Mouse (Mus musculus) lung, embryonic 14.5 days (tissue): ENCODE measurements at regions not wholly inside any gene's neighbourhood (a gene's known extent, or its start where the extent isn't known, plus 50 kb on each side); places are given as distances from the start of the nearest gene placed in this dataset.
A peak's percentile ranks its signal among the peaks of the same experiment; 100 is the strongest.

ENCODE experiments used
- ATAC-seq: fragments of 200-750 bp; cut with Nextera tagmentation; 2 replicates; pipeline ENCODE4 v1.8.0; 2017; ENCODE audit warnings: mild to moderate bottlenecking, moderate TSS enrichment, moderate library complexity; ENCODE audit not compliant: insufficient read depth
- DNase-seq: peaks from one replicate; pipeline ENCODE4 v3.0.0-alpha.2; 2015
- H3K27ac ChIP-seq: fragments of 300-500 bp; sonication (generic); 2 replicates; pipeline ENCODE4 v1.5.1; 2014; ENCODE audit warnings: low read depth, mild to moderate bottlenecking, moderate library complexity
- H3K27me3 ChIP-seq: fragments of 300-500 bp; sonication (generic); 2 replicates; pipeline ENCODE4 v1.6.1; 2014; ENCODE audit warnings: low read length, control low read depth; ENCODE audit not compliant: insufficient read depth
- H3K36me3 ChIP-seq: fragments of 300-500 bp; sonication (generic); 2 replicates; pipeline ENCODE4 v1.6.1; 2014; ENCODE audit warnings: control low read depth; ENCODE audit not compliant: insufficient read depth
- H3K4me1 ChIP-seq: fragments of 300-500 bp; sonication (generic); 2 replicates; pipeline ENCODE4 v1.6.1; 2014; ENCODE audit warnings: antibody characterized with exemption, control low read depth; ENCODE audit not compliant: insufficient read depth
- H3K4me2 ChIP-seq: fragments of 300-500 bp; sonication (generic); 2 replicates; pipeline ENCODE4 v1.6.1; 2014; ENCODE audit warnings: mild to moderate bottlenecking
- H3K4me3 ChIP-seq: fragments of 300-500 bp; sonication (generic); 2 replicates; pipeline ENCODE4 v1.5.1; 2014; ENCODE audit warnings: low read depth, low read length
- H3K9ac ChIP-seq: fragments of 300-500 bp; sonication (generic); 2 replicates; pipeline ENCODE4 v1.6.1; 2014
- H3K9me3 ChIP-seq: fragments of 300-500 bp; sonication (generic); 2 replicates; pipeline ENCODE4 v1.6.1; 2016; ENCODE audit warnings: low read depth, low read length, control low read depth
- CTCF ChIP-seq: IDR thresholded peaks from 2 replicates; pipeline ENCODE4 v1.5.1; 2016; ENCODE audit warnings: antibody characterized with exemption, low read depth
- WGBS: fragments of 180-500 bp; shearing (Covaris S2); extraction: QIAGEN DNeasy Blood & Tissue Kit; methylation state at CpG from one replicate; pipeline ENCODE4 v1.1.7; 2014; 5-methylcytosine and 5-hydroxymethylcytosine counted together

DNA sequence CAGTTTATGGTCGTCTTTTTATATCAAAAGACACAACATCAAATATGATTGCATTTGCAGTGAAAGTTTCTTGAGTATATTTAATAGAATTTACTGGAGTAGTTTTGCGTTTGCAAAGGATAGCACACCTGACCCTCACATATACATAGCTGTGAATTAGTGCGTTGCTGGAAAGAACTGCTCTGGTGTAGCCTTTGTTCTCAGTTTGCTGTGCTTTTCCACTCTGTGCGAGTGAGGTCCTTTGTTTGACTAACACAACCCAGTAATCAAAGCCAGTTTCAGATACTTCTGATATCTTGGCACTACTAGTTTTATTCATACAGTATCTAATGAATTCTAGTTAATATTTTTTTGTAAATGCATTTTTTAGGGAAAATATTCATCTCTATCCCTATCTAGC, 84.7 kb downstream of the Trim52 start:
- no peak for ATAC-seq
- H3K9ac ChIP-seq = no peak overlapping the region
- H3K27ac ChIP-seq = no peak overlapping the region
- H3K36me3 ChIP-seq = no peaks in the 10 kb centered on the region
- TF ChIP-seq CTCF = no peak
- no peaks in the 10 kb centered on the region for H3K4me1 ChIP-seq
- WGBS = 61% methylated on average over 4 of the region's 4 CpGs
- DNase-seq = no peak
- H3K9me3 ChIP-seq = no peaks in the 10 kb centered on the region
- H3K4me2 ChIP-seq = no peak overlapping the region
- no peak overlapping the region for H3K4me3 ChIP-seq
- no peaks in the 10 kb centered on the region for H3K27me3 ChIP-seq

GRCm38 (mm10) chr14:106193583-106193982, 87.6 kb downstream of the Trim52 start:
- ATAC-seq (no peak), DNase-seq (no peak)
- H3K4me1 ChIP-seq = no peaks in the 10 kb centered on the region
- H3K27ac ChIP-seq = 0 out of 2 replicates have a peak overlapping the region, but pooled peaks have one; percentile 27
- H3K27me3 ChIP-seq = no peaks in the 10 kb centered on the region
- no peak overlapping the region for H3K9ac ChIP-seq
- 62% methylated on average over 2 of the region's 2 CpGs for WGBS
- no peak overlapping the region for H3K4me2 ChIP-seq
- no peak overlapping the region for H3K4me3 ChIP-seq
- TF ChIP-seq CTCF = no peak
- H3K36me3 ChIP-seq = no peaks in the 10 kb centered on the region
- no peaks in the 10 kb centered on the region for H3K9me3 ChIP-seq

DNA sequence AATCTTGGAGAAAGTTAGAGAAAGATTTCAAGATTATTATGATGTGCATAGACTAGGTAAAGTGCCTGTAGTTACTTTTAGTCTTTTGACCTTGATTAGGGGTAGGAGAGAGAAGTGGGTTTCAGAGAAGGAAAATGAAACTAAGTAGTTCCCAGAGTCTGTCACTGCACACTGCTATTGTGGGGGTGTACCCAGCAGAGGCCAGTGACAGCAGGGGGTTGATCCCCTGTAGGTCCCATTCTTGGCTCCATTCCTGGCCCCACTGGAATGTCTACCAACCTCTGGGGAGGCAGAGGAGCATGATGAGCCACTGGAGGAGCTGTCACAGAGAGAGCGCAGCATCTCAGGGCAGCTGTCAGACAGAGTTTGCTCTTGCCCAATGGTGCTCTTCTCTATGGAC, 88.1 kb downstream of the Trim52 start:
- H3K27ac ChIP-seq = no peak overlapping the region
- H3K9me3 ChIP-seq = no peaks in the 10 kb centered on the region
- WGBS = 74% methylated on average over 1 of the region's 1 CpGs
- no peaks in the 10 kb centered on the region for H3K27me3 ChIP-seq
- H3K4me1 ChIP-seq = no peaks in the 10 kb centered on the region
- no peak overlapping the region for H3K9ac ChIP-seq
- H3K4me2 ChIP-seq = no peak overlapping the region
- ATAC-seq (no peak), DNase-seq (no peak)
- H3K4me3 ChIP-seq = no peak overlapping the region
- H3K36me3 ChIP-seq = no peaks in the 10 kb centered on the region
- TF ChIP-seq CTCF = no peak

- H3K4me1 ChIP-seq = no peaks in the 10 kb centered on the region
- no peak overlapping the region for H3K9ac ChIP-seq
- H3K27ac ChIP-seq = no peak overlapping the region
- 43% methylated on average over 1 of the region's 1 CpGs for WGBS
- H3K36me3 ChIP-seq = no peaks in the 10 kb centered on the region
- ATAC-seq (no peak), DNase-seq (peak; percentile 8)
- no peak overlapping the region for H3K4me3 ChIP-seq
- H3K27me3 ChIP-seq = no peaks in the 10 kb centered on the region
- H3K9me3 ChIP-seq = no peaks in the 10 kb centered on the region
- no peak for TF ChIP-seq CTCF
- H3K4me2 ChIP-seq = no peak overlapping the region
Measured at GRCm38 (mm10) chr14:106197826-106198225, 91.8 kb downstream of the Trim52 start.

DNA sequence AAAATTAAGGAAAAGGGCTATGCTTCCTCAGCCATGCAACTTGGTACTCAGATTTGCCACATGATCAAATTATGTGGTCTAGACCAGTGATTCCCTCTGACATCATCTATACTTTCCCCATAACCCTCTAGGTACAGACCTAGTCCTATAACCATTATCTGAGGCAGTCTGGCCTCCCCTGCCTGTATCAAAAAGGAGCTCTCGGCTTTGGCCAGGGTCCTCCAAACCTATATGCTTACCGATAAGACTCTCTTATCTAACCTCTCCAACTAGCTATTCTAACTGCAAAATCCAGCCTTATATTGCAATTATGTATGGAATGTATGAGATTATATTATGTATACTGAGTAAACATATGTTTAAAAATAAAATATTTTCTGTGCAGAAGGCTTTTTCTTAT, 93.1 kb downstream of the Trim52 start:
- WGBS = 51% methylated on average over 2 of the region's 2 CpGs
- ATAC-seq (no peak), DNase-seq (no peak)
- Histone ChIP-seq H3K9me3 (no peaks in the 10 kb centered on the region), H3K4me2 (no peak overlapping the region), H3K27ac (no peak overlapping the region), H3K36me3 (no peaks in the 10 kb centered on the region), H3K4me3 (no peak overlapping the region), H3K27me3 (no peaks in the 10 kb centered on the region), H3K4me1 (no peaks in the 10 kb centered on the region), H3K9ac (no peak overlapping the region)
- TF ChIP-seq CTCF = no peak

DNA sequence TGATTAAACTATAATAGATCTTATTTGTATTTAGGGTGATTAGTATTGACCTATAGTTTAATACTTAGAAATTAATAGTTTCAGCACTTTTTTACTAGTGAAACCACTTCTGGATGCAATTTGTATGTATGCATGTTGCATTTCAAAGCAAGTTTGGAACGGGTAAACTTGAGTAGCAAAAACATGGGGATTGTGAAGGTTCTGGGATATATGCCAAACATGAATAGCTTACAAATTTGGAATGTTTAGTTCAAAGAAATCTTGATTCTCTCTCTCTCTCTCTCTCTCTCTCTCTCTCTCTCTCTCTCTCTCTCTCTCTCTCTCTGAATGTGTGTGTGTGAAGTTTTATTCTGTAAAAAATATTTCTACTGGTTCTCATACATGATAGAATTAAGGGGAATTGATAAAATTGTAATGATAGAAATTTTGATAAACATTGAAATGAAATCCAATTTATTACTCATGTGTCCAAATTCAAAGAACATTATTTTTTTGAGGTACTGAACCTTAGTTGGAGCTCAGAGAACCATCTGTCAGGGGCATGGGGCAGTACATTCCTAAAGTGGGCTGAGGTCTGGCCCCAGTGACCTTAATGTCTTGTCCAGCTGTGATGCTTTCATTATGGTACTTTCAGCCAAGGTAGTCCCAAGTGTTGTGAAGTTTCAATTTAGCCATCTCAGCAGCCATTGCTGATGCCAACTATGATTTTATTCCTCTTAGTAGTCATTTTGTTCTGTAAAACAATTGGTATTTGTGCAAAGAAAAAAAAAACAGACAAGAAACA, 93.7 kb downstream of the Trim52 start:
- ATAC-seq = no peak
- no peaks in the 10 kb centered on the region for H3K36me3 ChIP-seq
- 26% methylated on average over 1 of the region's 1 CpGs for WGBS

DNA sequence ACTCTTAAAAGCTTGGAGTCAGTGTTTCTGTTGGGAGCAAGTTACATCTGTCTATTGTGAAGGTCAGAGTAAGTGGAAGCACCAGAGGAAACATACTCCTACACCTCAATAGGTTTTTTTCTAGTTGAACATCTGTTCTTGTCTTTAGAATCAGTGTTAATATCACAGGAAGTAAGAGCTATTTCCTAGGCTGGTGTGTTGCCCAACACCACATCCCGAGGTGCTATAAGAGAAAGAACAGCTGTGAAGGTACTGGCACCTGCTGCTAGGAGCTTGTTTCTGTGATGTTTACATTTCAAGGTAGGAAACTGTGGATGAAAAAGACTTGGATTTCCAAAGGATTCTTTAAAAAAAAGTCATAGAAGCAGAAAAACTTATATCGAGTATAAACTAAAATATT, 105.1 kb downstream of the Trim52 start:
- Histone ChIP-seq H3K4me1 (no peaks in the 10 kb centered on the region), H3K9me3 (no peaks in the 10 kb centered on the region), H3K36me3 (no peaks in the 10 kb centered on the region), H3K27me3 (no peaks in the 10 kb centered on the region), H3K9ac (no peak overlapping the region), H3K4me2 (no peak overlapping the region), H3K4me3 (no peak overlapping the region), H3K27ac (no peak overlapping the region)
- WGBS = 62% methylated on average over 2 of the region's 2 CpGs
- ATAC-seq (no peak), DNase-seq (no peak)
- TF ChIP-seq CTCF = no peak

More for the DNA sequence above, 93.7 kb downstream of the Trim52 start:
- no peak overlapping the region for H3K9ac ChIP-seq
- no peaks in the 10 kb centered on the region for H3K4me1 ChIP-seq
- no peak overlapping the region for H3K27ac ChIP-seq
- H3K4me3 ChIP-seq = no peak overlapping the region
- no peaks in the 10 kb centered on the region for H3K9me3 ChIP-seq
- TF ChIP-seq CTCF = no peak
- H3K27me3 ChIP-seq = no peaks in the 10 kb centered on the region
- no peak overlapping the region for H3K4me2 ChIP-seq
- DNase-seq = peak; percentile 84
